In genomic region chr14:17012200-17012599, GRCm38 (mm10) we compare ENCODE assay signal across 29 mouse cellular contexts.
DNase-seq lines count a peak whose midpoint lies in the region; ATAC-seq and TF ChIP-seq lines count a peak whose summit lies in the region.
"Had no signal": no experiment of that assay in that cellular context is flagged by ENCODE, and none has a peak within 500 bp of the region (broad histone marks: within the 10 kb centered on the region; RNA-seq: fewer than 3 reads in every experiment).

No protein-coding gene starts in this region.

- H3K9me3 ChIP-seq in kidney, postnatal 0 days (replicated peaks; ENCODE audit: low read length) = no peaks in the 10 kb centered on the region
- H3K9me3 ChIP-seq: hindbrain, embryonic 13.5 days; lung, embryonic 15.5 days; midbrain, embryonic 13.5 days; neural tube, embryonic 13.5 days had no signal

- no peak overlapping the region for H3K27ac ChIP-seq in kidney, postnatal 0 days
- H3K27ac ChIP-seq: hindbrain, embryonic 13.5 days; liver, embryonic 14.5 days; lung, embryonic 15.5 days; midbrain, embryonic 13.5 days; neural tube, embryonic 13.5 days had no signal

- no peaks in the 10 kb centered on the region for H3K4me1 ChIP-seq in kidney, postnatal 0 days (replicated peaks; ENCODE audit: insufficient read depth, low read length)
- H3K4me1 ChIP-seq: hindbrain, embryonic 13.5 days; lung, embryonic 15.5 days; midbrain, embryonic 13.5 days; neural tube, embryonic 13.5 days had no signal

- no peak overlapping the region for H3K4me3 ChIP-seq in kidney, postnatal 0 days (replicated peaks; ENCODE audit: low read depth, low read length)
- H3K4me3 ChIP-seq: hindbrain, embryonic 13.5 days; lung, embryonic 15.5 days; midbrain, embryonic 13.5 days; neural tube, embryonic 13.5 days had no signal

- H3K27me3 ChIP-seq in kidney, postnatal 0 days (ENCODE audit: insufficient read depth, low read length) = no peaks in the 10 kb centered on the region
- H3K27me3 ChIP-seq: hindbrain, embryonic 13.5 days; lung, embryonic 15.5 days; midbrain, embryonic 13.5 days; neural tube, embryonic 13.5 days had no signal

- TF ChIP-seq CTCF in kidney, postnatal 0 days (IDR thresholded peaks at IDR 0.05; ENCODE audit: low read depth) = no peak

- H3K36me3 ChIP-seq in kidney, postnatal 0 days (ENCODE audit: insufficient read depth, low read length) = no peaks in the 10 kb centered on the region
- H3K36me3 ChIP-seq: hindbrain, embryonic 13.5 days; lung, embryonic 15.5 days; midbrain, embryonic 13.5 days; neural tube, embryonic 13.5 days had no signal

- no peak for ATAC-seq in kidney, postnatal 0 days (replicated peaks; ENCODE audit: low FRiP score, low read depth)
- ATAC-seq in hematopoietic stem cell, adult 5-6 weeks (replicated peaks in 1 of 2; ENCODE audit: insufficient read depth in 1 of 2, low FRiP score in 2 of 2, low TSS enrichment in 1 of 2, low read depth in 1 of 2, poor library complexity in 2 of 2, severe bottlenecking in 2 of 2) = peak; percentile 68 to 69; a peak in 2 of 4 replicates
- no peak for ATAC-seq in megakaryocyte, adult 5-6 weeks (ENCODE audit: poor library complexity, severe bottlenecking)
- ATAC-seq: activated CD4-positive, CD25-positive, alpha-beta regulatory T cell, adult 4 months; CD4-positive, CD25-positive, alpha-beta regulatory T cell, adult 4 months; forebrain, embryonic 14.5 days; intestine, embryonic 16.5 days had no signal

- H3K9ac ChIP-seq in kidney, postnatal 0 days (ENCODE audit: low read depth, low read length) = no peak overlapping the region
- H3K9ac ChIP-seq: hindbrain, embryonic 13.5 days; liver, embryonic 14.5 days; lung, embryonic 15.5 days; midbrain, embryonic 13.5 days; neural tube, embryonic 13.5 days had no signal

- H3K4me2 ChIP-seq in kidney, postnatal 0 days (ENCODE audit: low read length) = no peak overlapping the region
- H3K4me2 ChIP-seq: heart, embryonic 11.5 days; hindbrain, embryonic 13.5 days; lung, embryonic 15.5 days; midbrain, embryonic 13.5 days; neural tube, embryonic 13.5 days had no signal

- 79% methylated on average over 1 of the region's 1 CpGs for WGBS in kidney, postnatal 0 days

- DNase-seq in kidney, postnatal 0 days (ENCODE audit: low spot score) = peak; percentile 11
- DNase-seq in kidney, postnatal 4 days = no peak
- DNase-seq in lung, postnatal 36 days = peak; percentile 38
- DNase-seq in lung, postnatal 4 days = no peak
- DNase-seq in kidney, adult 11 months = no peak
- no peak for DNase-seq in right cerebral cortex, adult 18-20 months
- DNase-seq: adrenal gland, postnatal 10 days; cerebellum, adult 8-10 months; cerebellum, postnatal 25 days; gastrocnemius, postnatal 25 days; heart, adult 11 months; heart, postnatal 36 days; kidney, adult 9 months; kidney, postnatal 25 days; liver; right cerebral cortex, postnatal 14 days; thymus, postnatal 25 days had no signal

Comparison
In these comparisons a context has a peak if more than half of its experiments do, and no peak if none do; other contexts are left out.
1. DNase-seq: peak in kidney, postnatal 0 days (single experiment) and lung, postnatal 36 days (single experiment); none in kidney, postnatal 4 days (0 of 2), lung, postnatal 4 days (0 of 2), kidney, adult 11 months (single experiment) and right cerebral cortex, adult 18-20 months (single experiment).
2. ATAC-seq: peak in hematopoietic stem cell, adult 5-6 weeks (2 of 2); none in kidney, postnatal 0 days (single experiment) and megakaryocyte, adult 5-6 weeks (single experiment).